Mouse (Mus musculus): ENCODE results near the gene Ppp1r9b. TPM values are rescaled to one million over a fixed set of nuclear protein-coding genes. Genes with fewer than 3 reads are reported as not detected.

Gene Ppp1r9b
- polyA plus RNA-seq, 1 experiment from 2014 or later: 27.1 TPM

DNA sequence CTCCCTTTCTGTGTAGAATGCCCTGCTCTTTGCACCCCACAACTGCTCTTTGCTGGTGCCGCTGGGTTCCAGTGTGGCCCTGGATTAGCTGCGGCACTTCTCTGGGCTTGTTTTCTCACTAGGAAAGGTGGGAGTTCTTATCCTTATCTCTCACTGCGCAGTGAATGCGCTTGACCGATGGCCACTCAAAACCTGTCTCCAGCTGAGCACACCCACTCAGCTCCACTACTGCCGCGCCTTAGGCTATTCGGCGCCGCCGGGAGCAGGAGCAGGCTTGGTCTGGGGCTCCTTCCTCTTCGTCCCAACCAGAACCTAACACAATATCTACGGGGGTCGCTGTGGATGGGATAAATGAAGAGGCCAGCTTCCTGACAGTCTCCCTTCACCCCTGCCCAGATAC lies 42.8 kb downstream of the Ppp1r9b start:
- Histone ChIP-seq H3K4me2 (replicated peaks) (no peak overlapping the region), H3K4me1 (replicated peaks; ENCODE audit: control insufficient read depth, insufficient read depth, low read length) (no peaks in the 10 kb centered on the region), H3K36me3 (replicated peaks; ENCODE audit: control insufficient read depth, insufficient read depth) (peaks cover 3% of the 10 kb centered on the region; the same call in 1 of the 2 replicates), H3K9ac (no peak overlapping the region), H3K9me3 (ENCODE audit: control insufficient read depth, low read length) (no peaks in the 10 kb centered on the region), H3K27me3 (ENCODE audit: control insufficient read depth, insufficient read depth, low read length) (no peaks in the 10 kb centered on the region), H3K27ac (no peak overlapping the region), H3K4me3 (replicated peaks; ENCODE audit: low read length) (no peak overlapping the region)
- ATAC-seq (ENCODE audit: low FRiP score): no peak
- no peak for DNase-seq (ENCODE audit: low spot score)
- 78% methylated on average over 14 of the region's 14 CpGs for WGBS

DNA sequence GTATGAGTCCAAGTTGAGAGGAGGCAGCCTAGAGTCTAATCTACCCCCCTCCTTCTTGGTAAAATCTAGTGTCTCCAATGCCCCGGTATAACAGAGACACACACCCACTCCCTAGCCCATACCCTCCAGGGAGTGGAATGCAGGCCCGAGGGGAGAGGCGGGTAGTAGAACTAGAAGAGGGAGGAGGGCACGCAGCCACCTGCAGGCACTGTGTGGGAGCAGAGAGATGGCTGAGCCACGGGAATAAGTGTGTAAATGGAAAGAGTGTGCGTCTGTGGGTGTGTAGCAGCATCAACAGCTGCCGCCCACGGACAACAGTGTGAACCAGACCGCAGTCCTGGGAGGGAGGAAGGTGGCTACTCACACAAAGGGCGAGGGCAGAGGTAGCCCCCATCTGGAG lies 44.1 kb downstream of the Ppp1r9b start:
- DNase-seq (ENCODE audit: low spot score) (no peak), ATAC-seq (ENCODE audit: low FRiP score) (no peak)
- Histone ChIP-seq H3K9ac (no peak overlapping the region), H3K36me3 (replicated peaks; ENCODE audit: control insufficient read depth, insufficient read depth) (peaks cover 3% of the 10 kb centered on the region; the same call in 1 of the 2 replicates), H3K27me3 (ENCODE audit: control insufficient read depth, insufficient read depth, low read length) (no peaks in the 10 kb centered on the region), H3K9me3 (ENCODE audit: control insufficient read depth, low read length) (no peaks in the 10 kb centered on the region), H3K4me3 (replicated peaks; ENCODE audit: low read length) (no peak overlapping the region), H3K27ac (no peak overlapping the region), H3K4me2 (replicated peaks) (no peak overlapping the region), H3K4me1 (replicated peaks; ENCODE audit: control insufficient read depth, insufficient read depth, low read length) (peaks cover 1% of the 10 kb centered on the region; the same call in 1 of the 2 replicates)
- WGBS: 74% methylated on average over 10 of the region's 10 CpGs

DNA sequence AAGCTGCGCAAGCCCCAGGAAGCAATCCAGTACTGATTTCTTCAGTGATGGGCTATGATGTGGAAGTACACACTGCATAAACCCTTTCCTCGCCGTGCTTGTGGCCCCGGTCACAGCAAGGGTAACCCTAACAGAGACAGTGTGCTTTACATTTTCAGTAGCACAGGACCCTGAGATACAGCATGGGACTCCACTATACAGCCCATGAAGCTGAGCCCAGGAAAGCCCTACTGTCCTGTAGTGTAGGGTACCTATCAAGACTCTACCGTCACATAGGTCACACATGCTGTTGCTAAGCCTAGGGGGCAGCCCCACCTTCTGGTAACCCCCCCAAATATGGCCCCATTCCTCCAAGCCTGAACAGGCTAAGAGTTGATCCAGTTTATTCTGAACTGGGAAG lies 45.7 kb downstream of the Ppp1r9b start:
- Histone ChIP-seq H3K4me3 (replicated peaks; ENCODE audit: low read length) (no peak overlapping the region), H3K36me3 (replicated peaks; ENCODE audit: control insufficient read depth, insufficient read depth) (peaks cover 3% of the 10 kb centered on the region; the same call in 1 of the 2 replicates), H3K27ac (no peak overlapping the region), H3K9ac (no peak overlapping the region), H3K4me2 (replicated peaks) (no peak overlapping the region), H3K9me3 (ENCODE audit: control insufficient read depth, low read length) (no peaks in the 10 kb centered on the region), H3K27me3 (ENCODE audit: control insufficient read depth, insufficient read depth, low read length) (no peaks in the 10 kb centered on the region), H3K4me1 (replicated peaks; ENCODE audit: control insufficient read depth, insufficient read depth, low read length) (peaks cover 9% of the 10 kb centered on the region; the same call in 1 of the 2 replicates)
- no peak for DNase-seq (ENCODE audit: low spot score)
- 94% methylated on average over 5 of the region's 5 CpGs for WGBS
- ATAC-seq (ENCODE audit: low FRiP score): no peak

DNA sequence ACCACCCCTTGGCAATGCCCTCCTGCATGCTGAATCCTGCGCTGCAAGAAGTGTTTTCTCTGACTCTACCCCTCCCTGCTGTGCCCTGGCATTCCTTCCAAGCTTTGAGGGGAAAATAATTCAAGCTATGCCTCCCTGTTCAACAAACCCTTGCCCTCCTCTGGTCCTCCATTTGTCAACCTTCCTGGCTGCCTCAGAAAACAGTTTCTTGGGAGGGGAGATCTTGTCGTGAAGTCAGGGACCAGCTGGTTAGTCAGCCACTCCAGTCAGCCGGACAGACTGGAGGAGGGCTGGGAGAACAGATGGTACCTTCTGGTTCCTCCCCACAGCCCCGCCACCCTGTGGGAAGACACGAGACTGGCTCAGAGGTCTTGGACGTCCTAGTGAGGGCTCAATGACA lies 46.5 kb downstream of the Ppp1r9b start:
- no peak overlapping the region for H3K27ac ChIP-seq
- 50% methylated on average over 6 of the region's 6 CpGs for WGBS
- ATAC-seq (ENCODE audit: low FRiP score): no peak
- H3K27me3 ChIP-seq (ENCODE audit: control insufficient read depth, insufficient read depth, low read length): no peaks in the 10 kb centered on the region
- H3K4me1 ChIP-seq (replicated peaks; ENCODE audit: control insufficient read depth, insufficient read depth, low read length): peaks cover 14% of the 10 kb centered on the region; the same call in 1 of the 2 replicates
- H3K9ac ChIP-seq: no peak overlapping the region
- H3K4me2 ChIP-seq (replicated peaks): no peak overlapping the region
- no peaks in the 10 kb centered on the region; the same call in 1 of the 2 replicates for H3K36me3 ChIP-seq (replicated peaks; ENCODE audit: control insufficient read depth, insufficient read depth)
- no peak for DNase-seq (ENCODE audit: low spot score)
- no peaks in the 10 kb centered on the region for H3K9me3 ChIP-seq (ENCODE audit: control insufficient read depth, low read length)
- H3K4me3 ChIP-seq (replicated peaks; ENCODE audit: low read length): no peak overlapping the region

DNA sequence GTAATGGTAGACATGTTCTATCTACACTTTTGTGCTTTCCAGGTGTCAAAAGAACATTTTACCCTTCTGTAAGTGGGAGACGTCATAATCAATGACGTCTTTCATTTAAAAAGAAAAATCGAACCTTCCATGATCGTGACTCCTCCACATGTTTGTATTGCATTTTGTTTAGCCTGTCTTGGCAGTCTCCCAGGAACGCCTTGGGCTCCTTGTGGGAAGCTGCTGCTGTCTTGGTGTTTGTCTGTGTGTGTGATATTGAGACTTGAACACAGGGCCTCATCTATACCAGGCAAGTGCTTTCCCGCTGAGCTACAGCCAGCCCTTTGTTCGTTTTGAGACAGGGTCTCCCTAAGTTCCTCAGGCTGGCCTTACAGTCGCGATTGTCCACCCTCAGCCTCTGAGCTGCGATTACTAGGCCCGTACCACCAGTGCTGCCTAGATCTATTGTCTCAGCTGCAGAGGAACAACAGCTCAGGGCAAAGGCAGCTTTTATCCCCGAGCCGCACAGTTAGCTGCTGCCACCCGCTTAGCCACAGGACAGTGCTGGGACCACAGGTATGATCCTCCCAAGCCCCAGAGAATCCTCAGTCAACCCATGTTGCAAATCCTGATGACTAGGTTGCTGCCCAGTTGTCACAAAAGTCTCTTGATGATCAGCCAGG lies 47.5 kb downstream of the Ppp1r9b start:
- 75% methylated on average over 14 of the region's 14 CpGs for whole genome bisulfite sequencing
- H3K4me1 ChIP-seq (replicated peaks; ENCODE audit: control insufficient read depth, insufficient read depth, low read length): peaks cover 14% of the 10 kb centered on the region; the same call in 1 of the 2 replicates
- H3K27me3 ChIP-seq (ENCODE audit: control insufficient read depth, insufficient read depth, low read length): no peaks in the 10 kb centered on the region
- H3K4me3 ChIP-seq (replicated peaks; ENCODE audit: low read length): no peak overlapping the region
- no peak overlapping the region for H3K27ac ChIP-seq
- H3K9ac ChIP-seq: no peak overlapping the region
- no peak overlapping the region for H3K4me2 ChIP-seq (replicated peaks)
- ATAC-seq (ENCODE audit: low FRiP score) (no peak), DNase-seq (ENCODE audit: low spot score) (no peak)
- H3K36me3 ChIP-seq (replicated peaks; ENCODE audit: control insufficient read depth, insufficient read depth): no peaks in the 10 kb centered on the region; the same call in 1 of the 2 replicates
- H3K9me3 ChIP-seq (ENCODE audit: control insufficient read depth, low read length): no peaks in the 10 kb centered on the region

DNA sequence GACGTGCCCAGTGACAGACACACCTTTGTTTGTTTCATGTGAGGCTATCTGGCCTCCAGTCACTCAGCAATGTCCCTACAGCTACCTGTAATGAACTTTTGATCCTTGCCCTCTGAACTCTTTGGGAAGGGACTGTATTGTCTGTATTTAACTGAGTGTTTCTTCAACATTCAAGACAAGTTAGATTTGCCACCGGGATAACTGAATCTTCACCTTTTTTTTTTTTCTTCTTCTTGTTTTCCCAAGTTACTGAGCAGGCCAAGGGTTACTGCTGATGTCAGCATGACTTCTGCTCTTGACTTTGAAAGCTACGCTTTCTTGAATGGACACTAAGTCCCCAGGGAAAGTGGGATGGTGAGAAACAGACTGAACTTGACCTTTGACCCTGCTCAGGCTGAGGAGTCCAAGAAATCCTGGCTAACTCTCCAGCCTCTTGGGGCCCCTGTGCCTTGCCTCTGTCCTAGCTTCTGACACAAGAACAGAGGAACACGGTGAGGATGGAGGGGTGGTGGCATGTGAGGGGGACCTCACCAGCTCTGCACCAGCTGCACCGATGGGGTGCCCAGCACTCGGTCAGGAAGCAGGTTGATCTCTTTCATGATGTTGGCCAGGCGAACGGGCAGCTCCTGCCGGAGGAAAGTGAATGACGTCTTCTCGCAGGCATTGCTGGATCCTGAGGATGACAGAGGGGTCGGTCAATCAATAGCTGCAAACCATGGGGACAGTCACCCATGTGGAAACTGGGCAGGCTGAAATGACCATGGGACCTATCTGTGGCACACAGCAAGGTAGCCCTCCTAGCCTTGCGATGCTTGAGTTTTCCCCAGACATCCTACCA lies 48.2 kb downstream of the Ppp1r9b start:
- H3K4me3 ChIP-seq (replicated peaks; ENCODE audit: low read length): no peak overlapping the region
- ATAC-seq (ENCODE audit: low FRiP score) (no peak), DNase-seq (ENCODE audit: low spot score) (no peak)
- no peak overlapping the region for H3K9ac ChIP-seq
- H3K4me2 ChIP-seq (replicated peaks): no peak overlapping the region
- no peak overlapping the region for H3K27ac ChIP-seq
- H3K4me1 ChIP-seq (replicated peaks; ENCODE audit: control insufficient read depth, insufficient read depth, low read length): peaks cover 14% of the 10 kb centered on the region; the same call in 1 of the 2 replicates
- no peaks in the 10 kb centered on the region for H3K9me3 ChIP-seq (ENCODE audit: control insufficient read depth, low read length)
- no peaks in the 10 kb centered on the region; the same call in 1 of the 2 replicates for H3K36me3 ChIP-seq (replicated peaks; ENCODE audit: control insufficient read depth, insufficient read depth)
- WGBS: 80% methylated on average over 13 of the region's 13 CpGs
- H3K27me3 ChIP-seq (ENCODE audit: control insufficient read depth, insufficient read depth, low read length): no peaks in the 10 kb centered on the region

DNA sequence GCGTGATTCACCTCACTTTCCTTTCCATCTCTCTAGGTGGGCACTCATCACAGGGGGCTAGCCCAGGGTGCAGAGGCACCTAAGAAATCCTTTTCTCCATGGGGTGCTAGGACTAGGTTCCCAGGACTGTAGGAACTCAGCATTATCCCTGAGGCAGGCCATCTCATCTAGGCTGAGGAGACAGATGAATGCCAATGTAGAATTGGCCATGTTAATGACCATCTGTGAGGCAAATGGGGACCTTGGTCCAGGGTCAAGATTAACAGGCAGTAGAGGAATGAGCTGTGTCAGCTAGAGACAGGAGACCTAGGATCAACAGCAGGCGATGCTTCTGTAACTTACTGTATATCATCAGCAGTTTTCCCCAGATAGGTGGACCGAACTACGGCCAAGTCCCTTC lies 48.9 kb downstream of the Ppp1r9b start:
- Histone ChIP-seq H3K4me3 (replicated peaks; ENCODE audit: low read length) (peak overlapping the region; percentile 48; the same call in 1 of the 2 replicates), H3K27ac (no peak overlapping the region), H3K27me3 (ENCODE audit: control insufficient read depth, insufficient read depth, low read length) (no peaks in the 10 kb centered on the region), H3K4me2 (replicated peaks) (peak overlapping the region; percentile 71), H3K4me1 (replicated peaks; ENCODE audit: control insufficient read depth, insufficient read depth, low read length) (peaks cover 14% of the 10 kb centered on the region; the same call in 1 of the 2 replicates), H3K36me3 (replicated peaks; ENCODE audit: control insufficient read depth, insufficient read depth) (peaks cover 2% of the 10 kb centered on the region; the same call in 1 of the 2 replicates), H3K9ac (no peak overlapping the region), H3K9me3 (ENCODE audit: control insufficient read depth, low read length) (no peaks in the 10 kb centered on the region)
- DNase-seq (ENCODE audit: low spot score): no peak
- ATAC-seq (ENCODE audit: low FRiP score): no peak
- 82% methylated on average over 4 of the region's 4 CpGs for WGBS

DNA sequence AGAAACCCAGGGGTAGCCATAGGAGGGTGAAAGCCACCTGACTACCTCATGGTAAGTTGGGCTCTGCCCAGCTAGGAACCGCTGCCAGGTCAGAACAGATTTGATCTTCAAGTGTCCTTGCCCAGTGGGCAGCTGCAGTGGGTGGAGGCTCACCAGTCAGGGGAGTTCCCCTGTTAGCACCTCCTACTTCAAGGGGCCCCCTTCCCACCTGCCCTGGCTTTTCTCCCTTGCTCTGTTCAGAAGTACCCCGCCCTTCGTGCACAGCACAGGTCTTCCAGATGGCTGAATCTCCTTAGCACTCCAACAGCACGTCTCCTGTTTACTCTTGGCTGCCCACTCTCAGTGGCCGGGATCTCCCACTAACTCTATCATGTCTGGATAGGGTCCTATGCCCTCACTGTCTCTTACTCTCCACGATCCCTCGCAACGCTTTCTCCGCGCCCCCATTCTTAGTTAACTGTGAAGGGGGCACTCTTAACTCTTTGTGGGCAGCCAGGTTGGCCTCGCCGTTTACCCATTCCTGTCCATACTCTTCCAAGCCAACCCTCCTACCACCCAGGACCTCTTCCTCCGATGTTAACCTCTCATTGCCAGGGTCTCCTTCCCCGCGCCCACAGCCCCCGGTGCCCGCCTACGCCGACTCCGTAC lies 49.8 kb downstream of the Ppp1r9b start:
- Histone ChIP-seq H3K4me2 (replicated peaks) (peak overlapping the region; percentile 71), H3K4me3 (replicated peaks; ENCODE audit: low read length) (peak overlapping the region; percentile 48), H3K4me1 (replicated peaks; ENCODE audit: control insufficient read depth, insufficient read depth, low read length) (peaks cover 14% of the 10 kb centered on the region; the same call in 1 of the 2 replicates), H3K9me3 (ENCODE audit: control insufficient read depth, low read length) (no peaks in the 10 kb centered on the region), H3K9ac (peak overlapping the region; percentile 53), H3K27ac (peak overlapping the region; percentile 22), H3K36me3 (replicated peaks; ENCODE audit: control insufficient read depth, insufficient read depth) (peaks cover 3% of the 10 kb centered on the region; the same call in 1 of the 2 replicates), H3K27me3 (ENCODE audit: control insufficient read depth, insufficient read depth, low read length) (no peaks in the 10 kb centered on the region)
- DNase-seq (ENCODE audit: low spot score) (peak; percentile 48), ATAC-seq (ENCODE audit: low FRiP score) (peak; percentile 15; the same call in 1 of the 2 replicates)
- 2% methylated on average over 20 of the region's 20 CpGs for WGBS

Data from hindbrain, embryonic 14.5 days (tissue).